Mouse (Mus musculus): ENCODE measurements at regions not wholly inside any gene's neighbourhood (a gene's known extent, or its start where the extent isn't known, plus 50 kb on each side); places are given as distances from the start of the nearest gene placed in this dataset.

GRCm38 (mm10) chr16:87245441-87245840 lies 108.5 kb upstream of the N6amt1 start:
- Histone ChIP-seq H3K36me3 (replicated peaks in 1 of 2; ENCODE audit: control insufficient read depth in 1 of 2, insufficient read depth in 1 of 2, low read length in 1 of 2) (no peaks in the 10 kb centered on the region), H3K4me2 (ENCODE audit: insufficient read depth, low read depth, poor library complexity, severe bottlenecking) (no peak overlapping the region)
- in situ Hi-C loops (cut with MboI; ENCODE audit: low pct_ligation_motif_present, low pct_unique_long_range_greater_than_20kb, low sequenced_read_pairs): loop anchor here (25.0 kb wide), 5 partner anchors 108 to 833 kb away; no protein-coding TSS in a partner anchor

GRCm38 (mm10) chr16:87242027-87242426 lies 112.0 kb upstream of the N6amt1 start:
- no peak overlapping the region for H3K9ac ChIP-seq (ENCODE audit: insufficient read depth, low read depth)
- no peaks in the 10 kb centered on the region for H3K27me3 ChIP-seq (replicated peaks)
- dilution Hi-C loops (cut with MboI; ENCODE audit: extremely low pct_ligation_motif_present, extremely low pct_unique_long_range_greater_than_20kb, low sequenced_read_pairs) (no loop called here), in situ Hi-C loops (cut with MboI; ENCODE audit: low pct_ligation_motif_present, low pct_unique_long_range_greater_than_20kb, low sequenced_read_pairs) (loop anchor here (5.0 to 25.0 kb wide), 6 partner anchors 105 to 1435 kb away; no protein-coding TSS in a partner anchor)
- TF ChIP-seq CTCF (conservative IDR thresholded peaks at IDR 0.05 in 1 of 2, IDR thresholded peaks at IDR 0.05 in 1 of 2; ENCODE audit: low read depth in 2 of 2, low read length in 2 of 2) (no peak), CHD1 (IDR thresholded peaks at IDR 0.05; ENCODE audit: low read depth, low read length) (no peak), SMC3 (IDR thresholded peaks at IDR 0.05; ENCODE audit: low read depth, low read length) (no peak), TCF12 (IDR thresholded peaks at IDR 0.05; ENCODE audit: low read depth, low read length) (no peak), RAD21 (IDR thresholded peaks at IDR 0.05; ENCODE audit: low read depth, low read length) (no peak), MXI1 (IDR thresholded peaks at IDR 0.05; ENCODE audit: low read depth, low read length) (no peak), PAX5 (IDR thresholded peaks at IDR 0.05; ENCODE audit: low read length) (no peak)
- DNase-seq (ENCODE audit: extremely low read depth): no peak
- peaks cover 0 to 6% of the 10 kb centered on the region in 2 experiments; a peak in 1 of 4 replicates for H3K4me1 ChIP-seq (ENCODE audit: control insufficient read depth in 1 of 2, insufficient read depth in 2 of 2)
- no peak overlapping the region for H3K4me3 ChIP-seq (replicated peaks in 1 of 3; ENCODE audit: low read depth in 2 of 3, low read length in 2 of 3, poor library complexity in 1 of 3)
- no peaks in the 10 kb centered on the region for H3K79me2 ChIP-seq (replicated peaks; ENCODE audit: control insufficient read depth, extremely low read depth, insufficient read depth, poor library complexity, severe bottlenecking)
- no peak overlapping the region for H3K4me2 ChIP-seq (ENCODE audit: insufficient read depth, low read depth, poor library complexity, severe bottlenecking)
- H3K36me3 ChIP-seq (replicated peaks in 1 of 2; ENCODE audit: control insufficient read depth in 1 of 2, insufficient read depth in 1 of 2, low read length in 1 of 2): no peaks in the 10 kb centered on the region
- no peak overlapping the region for H3K27ac ChIP-seq (ENCODE audit: insufficient read depth, low read depth)
- no peaks in the 10 kb centered on the region for H3K9me3 ChIP-seq (replicated peaks; ENCODE audit: low read length)

More at GRCm38 (mm10) chr16:87245441-87245840, 108.5 kb upstream of the N6amt1 start:
- TF ChIP-seq POLR2AphosphoS2 (IDR thresholded peaks at IDR 0.05; ENCODE audit: low read depth, low read length) (no peak), ZMIZ1 (IDR thresholded peaks at IDR 0.05; ENCODE audit: low read depth, low read length) (no peak), CHD1 (IDR thresholded peaks at IDR 0.05; ENCODE audit: low read depth, low read length) (no peak), NRF1 (IDR thresholded peaks at IDR 0.05; ENCODE audit: low read depth, low read length) (no peak), SIN3A (IDR thresholded peaks at IDR 0.05; ENCODE audit: low read length) (no peak), MAFK (IDR thresholded peaks at IDR 0.05; ENCODE audit: insufficient replicate concordance, low read length) (no peak), MEF2A (IDR thresholded peaks at IDR 0.05; ENCODE audit: borderline replicate concordance, low read depth, low read length) (no peak), CTCF (conservative IDR thresholded peaks at IDR 0.05 in 1 of 2, IDR thresholded peaks at IDR 0.05 in 1 of 2; ENCODE audit: low read depth in 2 of 2, low read length in 2 of 2) (no peak), ZKSCAN1 (IDR thresholded peaks at IDR 0.05; ENCODE audit: borderline replicate concordance, low read depth, low read length) (no peak)
- dilution Hi-C loops (cut with MboI; ENCODE audit: extremely low pct_ligation_motif_present, extremely low pct_unique_long_range_greater_than_20kb, low sequenced_read_pairs): no loop called here
- no peak overlapping the region for H3K4me3 ChIP-seq (replicated peaks in 1 of 3; ENCODE audit: low read depth in 2 of 3, low read length in 2 of 3, poor library complexity in 1 of 3)
- H3K4me1 ChIP-seq (ENCODE audit: control insufficient read depth in 1 of 2, insufficient read depth in 2 of 2): peaks cover 0 to 11% of the 10 kb centered on the region in 2 experiments; a peak in 1 of 4 replicates
- DNase-seq (ENCODE audit: extremely low read depth): no peak
- no peaks in the 10 kb centered on the region for H3K79me2 ChIP-seq (replicated peaks; ENCODE audit: control insufficient read depth, extremely low read depth, insufficient read depth, poor library complexity, severe bottlenecking)
- no peaks in the 10 kb centered on the region for H3K9me3 ChIP-seq (replicated peaks; ENCODE audit: low read length)
- no peaks in the 10 kb centered on the region for H3K27me3 ChIP-seq (replicated peaks)
- H3K9ac ChIP-seq (ENCODE audit: insufficient read depth, low read depth): no peak overlapping the region
- no peak overlapping the region for H3K27ac ChIP-seq (ENCODE audit: insufficient read depth, low read depth)

Measured in CH12.LX (cell line).